Mouse (Mus musculus) left cerebral cortex, adult 2 months (tissue): ENCODE data around the gene Aff1. TPM values are rescaled to one million over a fixed set of nuclear protein-coding genes. Genes with fewer than 3 reads are reported as not detected.
A peak's percentile ranks its signal among the peaks of the same experiment; 100 is the strongest.

Experiments
- DNase-seq, 2 experiments: peaks; one replicate each; pipeline ENCODE4 v3.0.0; 2021 to 2022; ENCODE audit warnings: low spot score in 2 of 2, mixed read lengths in 1 of 2; ENCODE audit errors: extremely low spot score in 1 of 2
- H3K27ac ChIP-seq: fragments of 200-600 bp; 2 replicates; pipeline ENCODE4 v1.8.1; 2022
- H3K4me3 ChIP-seq: fragments of 200-600 bp; 2 replicates; pipeline ENCODE4 v1.8.1; 2022
- CTCF ChIP-seq: fragments of 200-600 bp; IDR thresholded peaks from 2 replicates; pipeline ENCODE4 v1.8.1; 2022; ENCODE audit warnings: antibody characterized with exemption, mild to moderate bottlenecking, moderate library complexity
- intact Hi-C: fragments of 180-260 bp; cut with DNase I; formaldehyde crosslinking; loops from one replicate; pipeline ENCODE4 v1.15.1; 2025
- total RNA-seq, 2 experiments: library from RNA; stranded (reverse); gene quantifications; 2 replicates each; pipeline ENCODE4 v1.2.3; 2021

Gene Aff1
- total RNA-seq, 2 experiments from 2014 or later, result 12.8 to 16.7 TPM

- TF ChIP-seq CTCF, result peak; percentile 8; the same call in 1 of the 2 replicates
- no peak overlapping the region for H3K27ac ChIP-seq
- no peak for DNase-seq
- H3K4me3 ChIP-seq, result no peak overlapping the region
- intact Hi-C loops, result loop anchor here (10.0 kb wide), 1 partner anchor 464 kb away; no protein-coding TSS in a partner anchor
These were observed 126.4 kb downstream of the Aff1 start for GRCm38 (mm10) chr5:103818602-103819001.

- intact Hi-C loops, result loop anchor here (10.0 kb wide), 1 partner anchor 465 kb away; no protein-coding TSS in a partner anchor
- no peak for TF ChIP-seq CTCF
These were observed 127.5 kb downstream of the Aff1 start for GRCm38 (mm10) chr5:103819674-103820073.

GRCm38 (mm10) chr5:103821062-103821461 lies 128.9 kb downstream of the Aff1 start:
- intact Hi-C loops, result no loop called here
- DNase-seq, result no peak
- no peak overlapping the region for H3K4me3 ChIP-seq
- TF ChIP-seq CTCF, result no peak
- no peak overlapping the region for H3K27ac ChIP-seq

More at GRCm38 (mm10) chr5:103819674-103820073, 127.5 kb downstream of the Aff1 start:
- Histone ChIP-seq H3K27ac (no peak overlapping the region), H3K4me3 (no peak overlapping the region)
- no peak for DNase-seq

GRCm38 (mm10) chr5:103821500-103822298 lies 129.5 kb downstream of the Aff1 start:
- intact Hi-C loops, result no loop called here
- no peak overlapping the region for H3K4me3 ChIP-seq
- no peak for DNase-seq
- no peak overlapping the region for H3K27ac ChIP-seq
- TF ChIP-seq CTCF, result no peak

- intact Hi-C loops, result no loop called here
- Histone ChIP-seq H3K27ac (no peak overlapping the region), H3K4me3 (no peak overlapping the region)
- TF ChIP-seq CTCF, result no peak
- no peak for DNase-seq
These were observed 130.8 kb downstream of the Aff1 start for GRCm38 (mm10) chr5:103822949-103823348.

- Histone ChIP-seq H3K27ac (no peak overlapping the region), H3K4me3 (no peak overlapping the region)
- DNase-seq, result no peak
- TF ChIP-seq CTCF, result no peak
- intact Hi-C loops, result no loop called here
These were observed 136.1 kb downstream of the Aff1 start for GRCm38 (mm10) chr5:103828304-103828703.

GRCm38 (mm10) chr5:103828729-103829128 lies 136.6 kb downstream of the Aff1 start:
- DNase-seq, result no peak
- intact Hi-C loops, result no loop called here
- no peak for TF ChIP-seq CTCF
- Histone ChIP-seq H3K4me3 (no peak overlapping the region), H3K27ac (no peak overlapping the region)

- no peak overlapping the region for H3K4me3 ChIP-seq
- H3K27ac ChIP-seq, result no peak overlapping the region
- no peak for DNase-seq
- TF ChIP-seq CTCF, result no peak
- intact Hi-C loops, result no loop called here
These were observed 137.0 kb downstream of the Aff1 start for GRCm38 (mm10) chr5:103829158-103829557.

GRCm38 (mm10) chr5:103830886-103831285 lies 138.7 kb downstream of the Aff1 start:
- intact Hi-C loops, result no loop called here
- peak; percentile 17; the same call in 1 of the 2 replicates for TF ChIP-seq CTCF
- DNase-seq, result no peak
- Histone ChIP-seq H3K27ac (no peak overlapping the region), H3K4me3 (no peak overlapping the region)

GRCm38 (mm10) chr5:103835471-103836147 lies 143.4 kb downstream of the Aff1 start:
- no peak for TF ChIP-seq CTCF
- no peak overlapping the region for H3K4me3 ChIP-seq
- intact Hi-C loops, result no loop called here
- no peak overlapping the region for H3K27ac ChIP-seq
- DNase-seq, result no peak

- no peak overlapping the region for H3K27ac ChIP-seq
- DNase-seq, result no peak
- no peak for TF ChIP-seq CTCF
- intact Hi-C loops, result no loop called here
- H3K4me3 ChIP-seq, result no peak overlapping the region
These were observed 144.1 kb downstream of the Aff1 start for GRCm38 (mm10) chr5:103836148-103836784.
